Mouse (Mus musculus) kidney, adult 9 months (tissue): ENCODE results near the gene Scoc.
A peak's percentile ranks its signal among the peaks of the same experiment; 100 is the strongest.

Experiments
- DNase-seq: peaks from one replicate; pipeline ENCODE4 v3.0.0; 2022

The Scoc gene

DNA sequence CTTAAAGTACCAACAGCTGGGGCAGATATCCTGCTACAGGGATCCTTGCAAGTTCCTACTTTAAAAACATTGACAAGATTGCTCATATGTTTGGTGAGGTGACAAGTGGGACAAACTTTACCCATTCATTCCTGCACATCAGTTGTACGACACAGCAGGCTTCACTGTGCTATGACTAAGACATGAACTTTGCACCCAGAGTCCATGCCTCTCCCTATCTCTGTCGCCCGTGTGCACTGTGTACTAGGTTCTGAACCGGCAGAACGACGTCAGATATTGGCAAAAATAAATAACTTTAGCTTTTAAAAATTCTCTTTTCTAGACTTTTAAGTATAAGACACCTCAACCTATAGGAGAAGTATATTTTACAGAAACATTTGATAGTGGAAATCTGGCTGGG lies 61.5 kb downstream of the Scoc start:
- DNase-seq: no peak

DNA sequence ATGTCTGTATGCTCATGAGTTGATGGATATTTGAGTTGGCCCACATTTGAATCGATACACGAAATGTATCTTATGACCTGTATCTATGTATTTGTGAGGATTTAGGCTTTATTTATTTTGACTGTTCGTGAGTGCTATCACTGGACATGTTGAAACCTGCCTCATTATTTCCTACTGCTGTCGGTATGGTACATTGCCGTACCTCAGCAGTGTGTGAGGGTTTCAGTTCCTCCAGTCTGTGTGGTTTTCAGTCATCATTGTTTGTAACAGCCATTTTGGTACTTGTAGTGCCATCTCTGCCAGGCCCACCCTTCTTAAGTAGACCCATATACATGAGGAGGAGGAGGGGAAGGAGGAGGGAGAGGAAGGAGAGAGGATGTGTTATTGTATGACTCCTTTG lies 63.9 kb downstream of the Scoc start:
- no peak for DNase-seq

- no peak for DNase-seq
Observed at GRCm38 (mm10) chr8:83392521-83392920, 65.7 kb downstream of the Scoc start.

DNA sequence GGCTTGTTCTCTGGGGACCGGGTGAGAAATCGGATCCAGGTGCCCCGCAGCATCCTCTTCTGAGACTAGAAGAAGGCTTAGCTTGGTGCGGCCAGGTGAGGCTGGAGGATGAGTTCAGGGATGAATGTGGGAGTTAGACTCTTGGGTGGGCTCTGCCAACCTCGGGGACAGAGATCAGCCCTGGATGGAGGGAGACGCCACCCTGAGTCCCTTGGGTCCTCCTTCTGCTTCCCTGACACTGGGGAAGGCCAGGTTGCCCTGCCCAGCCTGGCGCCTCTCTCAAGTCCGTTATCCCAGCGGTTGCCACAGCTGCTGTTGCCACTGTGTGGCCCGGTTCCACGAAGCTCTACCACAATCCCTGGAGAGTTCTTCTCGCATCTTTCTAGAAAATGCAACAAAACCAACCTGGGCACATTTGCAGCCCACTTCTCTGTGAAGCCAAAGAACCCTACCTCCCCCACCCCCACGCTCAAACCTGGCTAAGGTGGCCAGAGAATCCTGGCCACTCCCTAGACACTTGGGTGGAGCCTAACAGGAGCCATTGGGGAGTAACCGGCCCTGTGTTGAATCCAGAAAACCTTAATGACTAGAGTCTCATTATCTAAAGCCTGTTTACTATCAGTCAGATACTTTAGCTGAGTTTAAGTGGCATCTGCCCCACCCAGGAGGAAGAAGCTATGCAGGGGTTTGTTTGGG lies 68.0 kb downstream of the Scoc start:
- DNase-seq: no peak

DNA sequence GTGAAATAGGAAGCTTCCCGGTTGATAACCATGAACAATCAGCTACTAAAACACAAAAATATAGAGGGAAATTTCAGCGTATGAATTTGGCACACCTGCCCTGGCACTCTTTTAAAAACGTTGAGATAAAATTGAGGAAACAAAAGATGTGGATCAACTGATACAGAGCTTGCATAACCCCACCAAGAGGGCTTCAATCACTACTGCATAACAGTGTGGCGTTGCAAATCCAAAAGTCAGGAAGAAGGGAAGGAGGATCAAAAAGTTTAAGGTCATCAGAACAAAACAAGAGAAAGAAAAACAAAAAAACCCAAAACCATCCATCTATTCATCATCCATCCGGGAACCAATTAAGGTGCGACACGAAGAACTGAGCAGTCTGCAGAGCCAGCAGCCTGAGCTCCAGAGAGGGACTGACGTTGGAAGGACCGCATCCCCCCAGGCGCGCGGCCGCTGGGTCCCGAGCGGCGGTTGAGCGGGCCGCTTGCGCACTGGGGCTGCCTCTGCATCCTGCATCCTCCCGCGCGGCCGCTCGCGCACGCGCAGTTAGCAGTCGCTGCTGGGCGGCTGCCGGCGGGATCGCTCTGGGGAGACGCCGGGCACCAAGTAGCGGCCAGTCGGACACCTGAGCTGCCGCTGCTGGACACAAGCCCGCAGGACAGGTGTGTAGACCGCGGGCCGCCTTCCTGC lies 68.7 kb downstream of the Scoc start, which contains the start of gene Clgn:
Gene Clgn (plus strand): TSS at position 552 of the 690 bp plus-strand sequence.
- DNase-seq: peak; percentile 7

- no peak for DNase-seq
Observed at GRCm38 (mm10) chr8:83382850-83383249, 75.3 kb downstream of the Scoc start.

GRCm38 (mm10) chr8:83381016-83381415 lies 77.2 kb downstream of the Scoc start:
- no peak for DNase-seq

GRCm38 (mm10) chr8:83380141-83380540 lies 78.0 kb downstream of the Scoc start:
- no peak for DNase-seq
